Mouse (Mus musculus): ENCODE measurements at regions not wholly inside any gene's neighbourhood (a gene's known extent, or its start where the extent isn't known, plus 50 kb on each side); places are given as distances from the start of the nearest gene placed in this dataset.
"Not testable (repeated sequence)": the region's sequence is repeated elsewhere in the genome, so short reads cannot be mapped to it uniquely, and the experiment has no call there.

- not testable (repeated sequence) for DNase-seq (ENCODE audit: low spot score); H3K27me3 ChIP-seq (replicated peaks; ENCODE audit: control insufficient read depth, insufficient read depth, low read length); H3K4me3 ChIP-seq (ENCODE audit: low read depth, low read length); ATAC-seq (replicated peaks; ENCODE audit: low FRiP score); H3K4me2 ChIP-seq; H3K9ac ChIP-seq (ENCODE audit: low read depth, low read length); H3K36me3 ChIP-seq (ENCODE audit: control insufficient read depth, insufficient read depth, low read length); H3K4me1 ChIP-seq (replicated peaks; ENCODE audit: control insufficient read depth, insufficient read depth, low read length); H3K9me3 ChIP-seq (ENCODE audit: control insufficient read depth, low read length); H3K27ac ChIP-seq (ENCODE audit: low read depth, low read length)
- WGBS, result no CpG with 5 or more reads among the region's 5 CpGs
Observed at GRCm38 (mm10) chr14:53007741-53008140, 512.2 kb upstream of the Olfr1507 start.

- H3K9me3 ChIP-seq (ENCODE audit: control insufficient read depth, low read length); H3K4me3 ChIP-seq (ENCODE audit: low read depth, low read length): not testable (repeated sequence)
- WGBS, result no CpG with 5 or more reads among the region's 4 CpGs
Observed at GRCm38 (mm10) chr14:53007323-53007722, 511.8 kb upstream of the Olfr1507 start.

GRCm38 (mm10) chr14:53001289-53001688, 505.7 kb upstream of the Olfr1507 start:
- not testable (repeated sequence) for H3K4me3 ChIP-seq (ENCODE audit: low read depth, low read length); H3K9me3 ChIP-seq (ENCODE audit: control insufficient read depth, low read length); H3K27me3 ChIP-seq (replicated peaks; ENCODE audit: control insufficient read depth, insufficient read depth, low read length); H3K4me1 ChIP-seq (replicated peaks; ENCODE audit: control insufficient read depth, insufficient read depth, low read length); H3K9ac ChIP-seq (ENCODE audit: low read depth, low read length); H3K36me3 ChIP-seq (ENCODE audit: control insufficient read depth, insufficient read depth, low read length); H3K4me2 ChIP-seq; H3K27ac ChIP-seq (ENCODE audit: low read depth, low read length); ATAC-seq (replicated peaks; ENCODE audit: low FRiP score); DNase-seq (ENCODE audit: low spot score)
- 82% methylated on average over 1 of the region's 1 CpGs for WGBS

More at GRCm38 (mm10) chr14:53007323-53007722, 511.8 kb upstream of the Olfr1507 start:
- H3K27me3 ChIP-seq (replicated peaks; ENCODE audit: control insufficient read depth, insufficient read depth, low read length); H3K36me3 ChIP-seq (ENCODE audit: control insufficient read depth, insufficient read depth, low read length); H3K4me2 ChIP-seq; H3K9ac ChIP-seq (ENCODE audit: low read depth, low read length); H3K4me1 ChIP-seq (replicated peaks; ENCODE audit: control insufficient read depth, insufficient read depth, low read length); H3K27ac ChIP-seq (ENCODE audit: low read depth, low read length); ATAC-seq (replicated peaks; ENCODE audit: low FRiP score); DNase-seq (ENCODE audit: low spot score): not testable (repeated sequence)

GRCm38 (mm10) chr14:52992106-52992760, 496.7 kb upstream of the Olfr1507 start:
- H3K4me2 ChIP-seq; H3K27ac ChIP-seq (ENCODE audit: low read depth, low read length); H3K9me3 ChIP-seq (ENCODE audit: control insufficient read depth, low read length); H3K27me3 ChIP-seq (replicated peaks; ENCODE audit: control insufficient read depth, insufficient read depth, low read length); H3K4me1 ChIP-seq (replicated peaks; ENCODE audit: control insufficient read depth, insufficient read depth, low read length); ATAC-seq (replicated peaks; ENCODE audit: low FRiP score); H3K36me3 ChIP-seq (ENCODE audit: control insufficient read depth, insufficient read depth, low read length); H3K4me3 ChIP-seq (ENCODE audit: low read depth, low read length); H3K9ac ChIP-seq (ENCODE audit: low read depth, low read length); DNase-seq (ENCODE audit: low spot score): not testable (repeated sequence)
- 31% methylated on average over 1 of the region's 4 CpGs for WGBS

GRCm38 (mm10) chr14:52991328-52991665, 495.7 kb upstream of the Olfr1507 start:
- not testable (repeated sequence) for H3K4me3 ChIP-seq (ENCODE audit: low read depth, low read length); H3K4me1 ChIP-seq (replicated peaks; ENCODE audit: control insufficient read depth, insufficient read depth, low read length); H3K36me3 ChIP-seq (ENCODE audit: control insufficient read depth, insufficient read depth, low read length); H3K27me3 ChIP-seq (replicated peaks; ENCODE audit: control insufficient read depth, insufficient read depth, low read length); H3K4me2 ChIP-seq; ATAC-seq (replicated peaks; ENCODE audit: low FRiP score); DNase-seq (ENCODE audit: low spot score); H3K9me3 ChIP-seq (ENCODE audit: control insufficient read depth, low read length); H3K9ac ChIP-seq (ENCODE audit: low read depth, low read length); H3K27ac ChIP-seq (ENCODE audit: low read depth, low read length)
- no CpG with 5 or more reads among the region's 3 CpGs for WGBS

- not testable (repeated sequence) for H3K36me3 ChIP-seq (ENCODE audit: control insufficient read depth, insufficient read depth, low read length); H3K4me3 ChIP-seq (ENCODE audit: low read depth, low read length); H3K27me3 ChIP-seq (replicated peaks; ENCODE audit: control insufficient read depth, insufficient read depth, low read length); H3K4me2 ChIP-seq; H3K4me1 ChIP-seq (replicated peaks; ENCODE audit: control insufficient read depth, insufficient read depth, low read length); DNase-seq (ENCODE audit: low spot score); H3K27ac ChIP-seq (ENCODE audit: low read depth, low read length); ATAC-seq (replicated peaks; ENCODE audit: low FRiP score); H3K9me3 ChIP-seq (ENCODE audit: control insufficient read depth, low read length); H3K9ac ChIP-seq (ENCODE audit: low read depth, low read length)
- no CpG with 5 or more reads among the region's 12 CpGs for WGBS
Observed at GRCm38 (mm10) chr14:52990569-52991327, 495.2 kb upstream of the Olfr1507 start.

GRCm38 (mm10) chr14:52989940-52990339, 494.4 kb upstream of the Olfr1507 start:
- H3K27me3 ChIP-seq (replicated peaks; ENCODE audit: control insufficient read depth, insufficient read depth, low read length); DNase-seq (ENCODE audit: low spot score); ATAC-seq (replicated peaks; ENCODE audit: low FRiP score); H3K36me3 ChIP-seq (ENCODE audit: control insufficient read depth, insufficient read depth, low read length); H3K4me1 ChIP-seq (replicated peaks; ENCODE audit: control insufficient read depth, insufficient read depth, low read length); H3K4me2 ChIP-seq; H3K9ac ChIP-seq (ENCODE audit: low read depth, low read length); H3K9me3 ChIP-seq (ENCODE audit: control insufficient read depth, low read length); H3K27ac ChIP-seq (ENCODE audit: low read depth, low read length); H3K4me3 ChIP-seq (ENCODE audit: low read depth, low read length): not testable (repeated sequence)
- 50% methylated on average over 1 of the region's 1 CpGs for WGBS

GRCm38 (mm10) chr14:52988563-52988962, 493.0 kb upstream of the Olfr1507 start:
- not testable (repeated sequence) for H3K27me3 ChIP-seq (replicated peaks; ENCODE audit: control insufficient read depth, insufficient read depth, low read length); H3K9me3 ChIP-seq (ENCODE audit: control insufficient read depth, low read length); H3K27ac ChIP-seq (ENCODE audit: low read depth, low read length); H3K4me2 ChIP-seq; H3K36me3 ChIP-seq (ENCODE audit: control insufficient read depth, insufficient read depth, low read length); DNase-seq (ENCODE audit: low spot score); H3K9ac ChIP-seq (ENCODE audit: low read depth, low read length); H3K4me1 ChIP-seq (replicated peaks; ENCODE audit: control insufficient read depth, insufficient read depth, low read length); H3K4me3 ChIP-seq (ENCODE audit: low read depth, low read length)
- no CpG with 5 or more reads among the region's 6 CpGs for WGBS
- ATAC-seq (replicated peaks; ENCODE audit: low FRiP score), result peak; percentile 39; the same call in 1 of the 2 replicates
